Mouse (Mus musculus): ENCODE measurements at regions not wholly inside any gene's neighbourhood (a gene's known extent, or its start where the extent isn't known, plus 50 kb on each side); places are given as distances from the start of the nearest gene placed in this dataset.

- TF ChIP-seq CTCF (IDR thresholded peaks at IDR 0.05; ENCODE audit: low read depth, low read length): no peak
- TF ChIP-seq POLR2A (IDR thresholded peaks at IDR 0.05; ENCODE audit: borderline replicate concordance, low read depth, low read length): no peak
Observed at GRCm38 (mm10) chr10:99357347-99357746, 94.3 kb downstream of the Dusp6 start.

Measured in bone marrow macrophage, adult 2 months (primary cell).